Mouse (Mus musculus) embryonic facial prominence, embryonic 12.5 days (tissue): ENCODE results near the gene Naaa. TPM values are rescaled to one million over a fixed set of nuclear protein-coding genes. Genes with fewer than 3 reads are reported as not detected.

Experiments
- ATAC-seq: fragments of 200-750 bp; cut with Nextera tagmentation; 2 replicates; pipeline ENCODE4 v1.8.0; 2017; ENCODE audit not compliant: insufficient number of reproducible peaks, insufficient read depth, low FRiP score, low TSS enrichment
- H3K27ac ChIP-seq: fragments of 300-500 bp; sonication (generic); 2 replicates; pipeline ENCODE4 v1.5.1; 2016; ENCODE audit warnings: mild to moderate bottlenecking
- H3K27me3 ChIP-seq: fragments of 300-500 bp; sonication (generic); 2 replicates; pipeline ENCODE4 v1.6.1; 2016; ENCODE audit warnings: mild to moderate bottlenecking, moderate library complexity
- H3K36me3 ChIP-seq: fragments of 300-500 bp; sonication (generic); 2 replicates; pipeline ENCODE4 v1.6.1; 2016; ENCODE audit warnings: mild to moderate bottlenecking
- H3K4me1 ChIP-seq: fragments of 300-500 bp; sonication (generic); 2 replicates; pipeline ENCODE4 v1.6.1; 2016
- H3K4me2 ChIP-seq: fragments of 300-500 bp; sonication (generic); replicated peaks from 2 replicates; pipeline ENCODE4 v1.6.1; 2016; ENCODE audit warnings: mild to moderate bottlenecking, moderate library complexity
- H3K4me3 ChIP-seq: fragments of 300-500 bp; sonication (generic); 2 replicates; pipeline ENCODE4 v1.5.1; 2016; ENCODE audit warnings: mild to moderate bottlenecking
- H3K9ac ChIP-seq: fragments of 300-500 bp; sonication (generic); 2 replicates; pipeline ENCODE4 v1.6.1; 2016; ENCODE audit warnings: mild to moderate bottlenecking, moderate library complexity
- H3K9me3 ChIP-seq: fragments of 300-500 bp; sonication (generic); 2 replicates; pipeline ENCODE4 v1.6.1; 2016; ENCODE audit warnings: mild to moderate bottlenecking, moderate library complexity
- WGBS: fragments of 180-500 bp; shearing (Covaris S2); methylation state at CpG from one replicate; pipeline ENCODE4 v1.1.7; 2016; 5-methylcytosine and 5-hydroxymethylcytosine counted together
- polyA plus RNA-seq: library from polyadenylated mRNA; unstranded; fragments of >200 nt; fragmentation: Nextera tagmentation; extraction: Ambion mirVana; gene quantifications from 2 replicates; pipeline ENCODE4 v1.2.1, GENCODE M21; 2016

Gene Naaa
- polyA plus RNA-seq, 1 experiment from 2014 or later, result 5.7 TPM

- Histone ChIP-seq H3K36me3 (no peaks in the 10 kb centered on the region), H3K4me3 (no peak overlapping the region), H3K27me3 (0 out of 2 replicates have a peak, but pooled peaks cover 5% of the 10 kb centered on the region), H3K9me3 (no peaks in the 10 kb centered on the region), H3K4me1 (peaks cover 5% of the 10 kb centered on the region; the same call in 1 of the 2 replicates), H3K9ac (no peak overlapping the region), H3K27ac (no peak overlapping the region), H3K4me2 (no peak overlapping the region)
- no peak for ATAC-seq
- WGBS, result 73% methylated on average over 6 of the region's 6 CpGs
Measured at GRCm38 (mm10) chr5:92254476-92254875, 23.5 kb downstream of the Naaa start.

GRCm38 (mm10) chr5:92252797-92253343 is 25.1 kb downstream of the Naaa start:
- no peak overlapping the region for H3K4me3 ChIP-seq
- H3K27me3 ChIP-seq, result 0 out of 2 replicates have a peak, but pooled peaks cover 5% of the 10 kb centered on the region
- H3K4me1 ChIP-seq, result peaks cover 5% of the 10 kb centered on the region; the same call in 1 of the 2 replicates
- ATAC-seq, result no peak
- peak overlapping the region; percentile 17; the same call in 1 of the 2 replicates for H3K4me2 ChIP-seq
- H3K9ac ChIP-seq, result no peak overlapping the region
- no peaks in the 10 kb centered on the region for H3K36me3 ChIP-seq
- no peak overlapping the region for H3K27ac ChIP-seq
- 18% methylated on average over 18 of the region's 18 CpGs for WGBS
- H3K9me3 ChIP-seq, result no peaks in the 10 kb centered on the region

- no peak overlapping the region for H3K9ac ChIP-seq
- H3K9me3 ChIP-seq, result no peaks in the 10 kb centered on the region
- peaks cover 5% of the 10 kb centered on the region; the same call in 1 of the 2 replicates for H3K4me1 ChIP-seq
- ATAC-seq, result no peak
- 87% methylated on average over 6 of the region's 6 CpGs for WGBS
- no peak overlapping the region for H3K27ac ChIP-seq
- no peak overlapping the region for H3K4me2 ChIP-seq
- no peak overlapping the region for H3K4me3 ChIP-seq
- 0 out of 2 replicates have a peak, but pooled peaks cover 5% of the 10 kb centered on the region for H3K27me3 ChIP-seq
- H3K36me3 ChIP-seq, result no peaks in the 10 kb centered on the region
Measured at GRCm38 (mm10) chr5:92252031-92252430, 25.9 kb downstream of the Naaa start.

GRCm38 (mm10) chr5:92248614-92249013 is 29.4 kb downstream of the Naaa start:
- H3K4me3 ChIP-seq, result no peak overlapping the region
- H3K4me2 ChIP-seq, result no peak overlapping the region
- no peaks in the 10 kb centered on the region for H3K27me3 ChIP-seq
- no peaks in the 10 kb centered on the region for H3K36me3 ChIP-seq
- no peak overlapping the region for H3K27ac ChIP-seq
- no peak overlapping the region for H3K9ac ChIP-seq
- peaks cover 5% of the 10 kb centered on the region; the same call in 1 of the 2 replicates for H3K4me1 ChIP-seq
- WGBS, result 84% methylated on average over 11 of the region's 11 CpGs
- no peak for ATAC-seq
- no peaks in the 10 kb centered on the region for H3K9me3 ChIP-seq

GRCm38 (mm10) chr5:92245483-92245882 is 32.5 kb downstream of the Naaa start:
- Histone ChIP-seq H3K4me2 (no peak overlapping the region), H3K9me3 (no peaks in the 10 kb centered on the region), H3K4me3 (no peak overlapping the region), H3K9ac (no peak overlapping the region), H3K27me3 (no peaks in the 10 kb centered on the region), H3K4me1 (no peaks in the 10 kb centered on the region), H3K36me3 (no peaks in the 10 kb centered on the region), H3K27ac (no peak overlapping the region)
- ATAC-seq, result no peak
- WGBS, result 90% methylated on average over 9 of the region's 9 CpGs

GRCm38 (mm10) chr5:92244900-92245299 is 33.1 kb downstream of the Naaa start:
- Histone ChIP-seq H3K4me2 (no peak overlapping the region), H3K36me3 (no peaks in the 10 kb centered on the region), H3K4me1 (no peaks in the 10 kb centered on the region), H3K27me3 (no peaks in the 10 kb centered on the region), H3K9ac (no peak overlapping the region), H3K4me3 (no peak overlapping the region), H3K27ac (no peak overlapping the region), H3K9me3 (no peaks in the 10 kb centered on the region)
- whole genome bisulfite sequencing, result 94% methylated on average over 2 of the region's 2 CpGs
- no peak for ATAC-seq

GRCm38 (mm10) chr5:92240769-92241168 is 37.2 kb downstream of the Naaa start:
- H3K9me3 ChIP-seq, result no peaks in the 10 kb centered on the region
- no peak overlapping the region for H3K27ac ChIP-seq
- no peak overlapping the region for H3K9ac ChIP-seq
- H3K4me1 ChIP-seq, result no peaks in the 10 kb centered on the region
- no peaks in the 10 kb centered on the region; the same call in 1 of the 2 replicates for H3K27me3 ChIP-seq
- no peaks in the 10 kb centered on the region for H3K36me3 ChIP-seq
- H3K4me2 ChIP-seq, result no peak overlapping the region
- 90% methylated on average over 12 of the region's 12 CpGs for WGBS
- ATAC-seq, result no peak
- no peak overlapping the region for H3K4me3 ChIP-seq

GRCm38 (mm10) chr5:92239333-92240232 is 38.4 kb downstream of the Naaa start:
- Histone ChIP-seq H3K9me3 (no peaks in the 10 kb centered on the region), H3K4me1 (no peaks in the 10 kb centered on the region), H3K27me3 (no peaks in the 10 kb centered on the region; the same call in 1 of the 2 replicates), H3K27ac (no peak overlapping the region), H3K4me3 (no peak overlapping the region), H3K36me3 (no peaks in the 10 kb centered on the region), H3K9ac (no peak overlapping the region), H3K4me2 (0 out of 2 replicates have a peak overlapping the region, but pooled peaks have one; percentile 19)
- 42% methylated on average over 29 of the region's 29 CpGs for WGBS
- ATAC-seq, result no peak

GRCm38 (mm10) chr5:92234939-92235557 is 42.9 kb downstream of the Naaa start:
- Histone ChIP-seq H3K27ac (no peak overlapping the region), H3K27me3 (no peaks in the 10 kb centered on the region; the same call in 1 of the 2 replicates), H3K4me2 (no peak overlapping the region), H3K36me3 (no peaks in the 10 kb centered on the region), H3K4me3 (no peak overlapping the region), H3K4me1 (no peaks in the 10 kb centered on the region), H3K9me3 (no peaks in the 10 kb centered on the region), H3K9ac (no peak overlapping the region)
- 0 out of 2 replicates have a peak, but pooled peaks have one; percentile 15 for ATAC-seq
- WGBS, result 54% methylated on average over 5 of the region's 5 CpGs

GRCm38 (mm10) chr5:92233366-92233765 is 44.6 kb downstream of the Naaa start:
- Histone ChIP-seq H3K27me3 (no peaks in the 10 kb centered on the region; the same call in 1 of the 2 replicates), H3K4me1 (no peaks in the 10 kb centered on the region), H3K27ac (no peak overlapping the region), H3K36me3 (no peaks in the 10 kb centered on the region), H3K4me2 (no peak overlapping the region), H3K4me3 (no peak overlapping the region), H3K9ac (no peak overlapping the region), H3K9me3 (no peaks in the 10 kb centered on the region)
- 86% methylated on average over 4 of the region's 4 CpGs for WGBS
- ATAC-seq, result no peak

GRCm38 (mm10) chr5:92231836-92232235 is 46.1 kb downstream of the Naaa start:
- Histone ChIP-seq H3K36me3 (no peaks in the 10 kb centered on the region), H3K4me2 (no peak overlapping the region), H3K4me3 (no peak overlapping the region), H3K9ac (no peak overlapping the region), H3K27ac (no peak overlapping the region), H3K27me3 (no peaks in the 10 kb centered on the region), H3K9me3 (no peaks in the 10 kb centered on the region), H3K4me1 (no peaks in the 10 kb centered on the region)
- ATAC-seq, result no peak
- WGBS, result 77% methylated on average over 10 of the region's 10 CpGs
